Mouse (Mus musculus) neutrophil, adult 5-6 weeks (primary cell): ENCODE measurements around the gene Akt1. TPM values are rescaled to one million over a fixed set of nuclear protein-coding genes. Genes with fewer than 3 reads are reported as not detected.
A peak's percentile ranks its signal among the peaks of the same experiment; 100 is the strongest.

Experiments used
- ATAC-seq: fragments of 151-379, 151-347 bp; 2 replicates; pipeline ENCODE4 v1.8.0; 2017; ENCODE audit warnings: mild to moderate bottlenecking, moderate TSS enrichment; ENCODE audit not compliant: insufficient number of reproducible peaks, poor library complexity, low FRiP score, severe bottlenecking; ENCODE audit errors: extremely low read depth
- total RNA-seq: library from RNA; stranded (forward); fragments of 200-1000 nt; gene quantifications from 2 replicates; pipeline ENCODE4 v1.2.3, GENCODE M21; 2017

The Akt1 gene
- total RNA-seq, 1 experiment from 2014 or later = 218 TPM

DNA sequence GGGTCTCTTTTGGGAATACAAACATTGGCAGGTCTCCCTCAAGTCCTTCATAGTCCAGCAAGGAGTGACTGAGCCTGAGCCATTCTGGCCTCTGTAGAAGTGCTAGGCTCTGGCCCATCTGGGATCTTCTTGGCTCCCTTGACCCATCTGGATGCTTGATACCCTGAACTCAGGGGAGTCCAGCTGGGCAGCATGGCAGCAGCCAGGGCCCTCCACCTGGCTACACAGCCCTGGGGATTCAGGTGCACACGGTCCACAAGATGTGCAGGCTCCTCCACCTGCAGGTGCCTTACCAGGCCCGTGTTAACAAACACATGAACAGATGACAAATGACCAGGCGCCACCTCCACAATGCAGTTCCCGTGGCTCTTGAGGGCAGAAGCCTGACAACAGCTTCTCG is 10.0 kb downstream of the Akt1 start:
- no peak for ATAC-seq

DNA sequence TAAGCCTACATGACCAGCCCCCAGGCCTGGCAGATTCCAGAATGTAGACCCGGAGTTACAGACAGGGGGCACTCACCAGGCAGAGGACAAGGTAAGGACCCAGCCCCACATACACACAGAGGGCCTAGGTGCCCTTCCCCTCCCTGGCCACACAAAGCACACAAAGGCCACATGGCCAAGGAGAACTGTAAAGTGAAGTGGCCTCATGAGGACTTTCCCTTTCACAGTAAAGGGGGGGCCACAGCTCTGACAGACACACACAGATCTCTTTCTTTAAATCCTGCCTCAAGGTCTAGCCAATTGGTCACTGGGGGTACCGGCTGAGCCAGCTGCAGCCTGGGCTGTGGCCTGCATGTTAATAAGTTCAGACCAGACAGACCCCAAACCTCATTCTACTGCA is 10.6 kb downstream of the Akt1 start:
- ATAC-seq = no peak

DNA sequence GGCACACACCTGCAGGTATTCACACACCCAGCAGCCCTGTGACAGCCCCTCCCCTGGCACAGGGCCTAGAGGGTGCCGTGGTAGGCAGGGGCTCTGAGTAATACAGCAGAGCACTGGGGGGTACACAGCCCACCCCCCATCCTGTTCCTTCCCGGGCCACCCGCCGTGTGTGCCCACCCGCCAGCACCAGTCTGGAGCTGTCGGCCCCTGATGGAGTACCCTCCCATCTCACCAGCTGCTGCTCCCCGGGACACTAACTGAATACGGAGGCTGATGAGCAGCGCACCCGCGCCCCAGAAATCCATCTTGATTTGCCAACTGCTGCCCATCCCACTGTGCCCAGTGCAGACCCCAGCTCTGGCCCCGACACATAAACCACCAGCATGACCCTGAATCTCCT is 11.0 kb downstream of the Akt1 start:
- no peak for ATAC-seq

DNA sequence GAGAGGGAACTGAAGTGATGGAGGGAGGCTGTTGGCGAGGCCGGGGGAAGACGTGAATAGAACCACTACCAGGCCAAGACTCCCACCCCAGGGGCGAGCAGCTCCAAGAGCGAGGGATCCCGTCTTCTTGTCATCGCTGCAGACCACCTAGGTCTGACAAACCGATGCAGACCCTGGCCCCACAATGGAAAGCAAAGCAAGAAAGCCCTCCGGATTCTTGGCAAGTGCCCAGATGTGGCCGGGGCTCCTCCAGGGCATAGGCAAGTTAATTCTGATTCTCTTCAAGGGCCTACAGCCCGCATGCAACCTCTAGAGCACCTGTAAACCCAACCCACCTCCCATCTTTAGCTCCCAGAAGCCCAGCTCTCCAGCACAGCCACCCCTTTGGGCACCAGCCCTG is 11.4 kb downstream of the Akt1 start:
- no peak for ATAC-seq

DNA sequence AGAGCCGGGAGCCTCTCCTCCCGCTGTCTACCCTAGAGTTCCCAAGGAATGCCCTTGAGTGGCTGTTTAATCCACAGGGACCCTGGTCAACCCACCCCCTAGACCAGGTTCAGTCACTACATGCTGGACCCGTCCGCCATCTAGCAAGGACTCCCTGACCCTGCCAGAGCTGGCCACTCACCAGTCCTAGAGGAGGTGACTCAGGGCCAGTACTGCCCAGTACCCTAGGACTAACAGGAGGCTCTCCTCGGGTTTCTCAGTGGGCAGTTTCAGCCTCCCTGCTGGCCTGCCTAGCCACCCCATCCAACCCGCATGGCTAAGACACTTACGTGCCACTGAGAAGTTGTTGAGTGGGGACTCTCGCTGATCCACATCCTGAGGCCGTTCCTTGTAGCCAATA is 12.8 kb downstream of the Akt1 start:
- no peak for ATAC-seq

DNA sequence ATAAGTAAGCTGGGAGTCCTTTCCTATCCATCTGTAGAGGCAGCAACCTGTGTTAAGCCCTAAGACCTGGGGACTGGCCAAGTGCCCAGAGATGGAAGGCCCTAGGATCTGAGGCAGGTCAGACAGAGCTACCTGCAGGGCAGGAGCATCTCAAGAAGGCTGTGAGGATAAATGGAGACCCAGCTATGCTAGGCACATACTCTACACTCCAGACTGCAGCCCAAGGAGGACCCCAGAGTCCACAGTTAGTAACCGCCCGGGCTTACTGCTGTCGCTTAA is 13.4 kb downstream of the Akt1 start:
- ATAC-seq = no peak

DNA sequence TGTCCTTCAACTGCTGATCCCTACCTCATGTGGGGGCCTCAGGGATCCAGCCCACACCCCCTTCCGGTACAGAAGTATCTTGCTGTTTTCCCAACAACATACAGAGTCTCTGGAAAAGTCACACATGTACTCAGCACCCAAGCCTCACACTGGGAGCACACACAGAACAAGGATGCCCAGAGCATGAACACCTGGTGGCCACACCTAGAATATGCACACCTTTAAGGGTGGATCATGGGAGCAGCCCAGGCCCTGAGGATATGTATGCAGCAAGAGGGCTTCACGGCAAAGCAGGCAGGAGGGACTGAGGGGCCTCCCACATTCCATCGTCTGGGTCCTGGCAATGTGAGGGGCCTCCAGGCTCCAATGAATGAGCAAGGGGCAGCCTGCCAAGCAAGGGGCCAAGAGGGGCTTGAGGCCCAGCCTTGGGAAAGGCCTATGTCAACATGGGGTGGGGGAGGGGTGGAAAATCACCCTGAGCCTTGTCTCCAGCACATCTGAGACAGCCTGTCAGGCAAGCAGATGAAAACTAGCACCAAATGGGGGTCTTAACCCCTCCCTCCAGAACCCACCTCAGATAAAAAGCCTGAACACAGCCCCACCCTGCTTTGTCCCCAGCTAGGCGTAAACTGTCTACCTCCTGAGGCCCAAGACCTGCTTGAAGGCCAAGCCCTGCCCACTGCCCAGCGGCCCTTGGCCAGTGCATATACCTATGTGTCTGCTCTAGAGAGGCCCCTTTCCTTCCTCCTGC is 13.9 kb downstream of the Akt1 start:
- ATAC-seq = no peak

DNA sequence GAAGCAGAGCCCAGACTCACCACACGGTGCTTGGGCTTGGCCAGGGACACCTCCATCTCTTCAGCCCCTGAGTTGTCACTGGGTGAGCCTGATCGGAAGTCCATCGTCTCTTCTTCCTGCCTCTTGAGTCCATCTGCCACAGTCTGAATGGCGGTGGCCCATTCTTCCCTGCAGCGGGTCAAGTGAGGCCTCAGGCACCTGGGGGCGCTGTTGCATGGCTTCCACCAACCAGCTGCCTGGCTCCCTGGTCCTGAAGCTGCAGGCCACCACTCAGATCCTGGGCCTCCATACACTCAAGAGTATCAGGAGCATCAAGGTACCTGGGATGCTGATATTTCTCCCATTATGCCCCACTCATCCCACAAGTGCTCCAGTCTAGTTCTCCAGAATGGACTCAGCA is 15.6 kb downstream of the Akt1 start:
- ATAC-seq = no peak

DNA sequence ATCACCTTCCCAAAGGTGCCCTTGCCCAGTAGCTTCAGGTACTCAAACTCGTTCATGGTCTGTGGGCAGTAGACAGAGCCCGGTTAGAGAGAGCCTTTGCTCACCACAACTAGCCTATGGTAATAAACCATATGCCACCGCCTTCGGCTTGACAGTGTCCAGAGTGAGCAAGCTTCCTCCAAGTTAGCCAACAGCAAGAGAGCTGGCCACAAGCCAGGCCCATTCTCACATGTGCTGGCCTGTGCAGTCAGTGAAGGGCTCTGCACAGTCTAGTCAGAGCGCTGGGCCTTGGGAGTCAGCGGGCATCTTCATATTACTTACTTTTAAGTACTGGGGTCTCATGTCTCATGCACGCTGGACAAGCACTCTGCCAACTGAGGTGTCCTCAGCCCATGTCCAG is 16.1 kb downstream of the Akt1 start:
- no peak for ATAC-seq

DNA sequence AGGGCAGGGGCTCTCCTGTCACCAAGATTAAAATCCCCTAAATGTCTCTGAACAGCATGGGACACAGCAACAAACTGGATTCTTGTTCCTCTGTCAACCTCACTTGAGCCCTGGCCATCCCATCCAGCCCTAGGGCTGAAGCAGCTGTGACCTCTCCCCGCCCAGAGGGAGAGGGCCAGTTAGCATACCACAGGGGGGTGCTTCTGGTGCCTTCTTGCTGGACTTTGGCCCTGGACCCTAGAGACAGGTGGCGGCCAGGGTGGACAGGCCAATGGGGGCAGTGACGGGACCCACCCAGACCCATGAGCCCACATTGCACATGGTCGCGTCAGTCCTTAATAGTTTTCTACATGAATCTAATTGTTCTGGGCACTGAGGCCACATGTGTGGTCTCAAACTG is 20.6 kb downstream of the Akt1 start:
- no peak for ATAC-seq

DNA sequence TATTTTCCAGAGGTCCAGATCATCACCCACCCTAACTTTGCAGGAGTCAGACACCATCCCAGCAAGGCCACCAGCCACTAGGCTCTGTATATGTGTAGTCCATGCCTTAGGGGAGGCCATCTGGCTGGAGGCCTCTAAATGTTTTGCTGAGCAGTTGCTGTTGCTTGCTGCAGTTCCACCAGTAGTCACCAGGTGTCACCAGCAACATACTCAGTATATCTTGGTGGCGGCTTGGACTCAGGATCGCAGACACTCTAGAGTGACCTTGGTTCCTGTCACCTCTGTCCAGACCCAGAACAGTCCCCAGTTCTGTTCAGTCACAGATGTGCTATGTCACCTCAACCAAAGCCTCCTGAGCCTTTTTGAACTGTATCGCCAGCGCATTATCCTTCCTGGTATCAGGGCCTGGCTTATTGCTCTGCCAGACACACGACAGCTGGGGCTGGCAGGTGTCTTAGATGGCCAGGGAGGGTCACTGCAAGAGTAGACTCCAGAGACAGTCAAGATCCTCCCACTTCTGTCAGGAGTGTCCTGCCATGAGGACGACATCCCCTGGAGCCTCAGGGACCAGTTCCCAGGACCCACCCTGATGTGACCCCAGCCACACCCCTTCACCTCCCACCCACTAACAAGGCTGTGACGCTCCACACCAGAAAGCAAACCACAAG is 21.4 kb downstream of the Akt1 start:
- peak; percentile 76 for ATAC-seq

DNA sequence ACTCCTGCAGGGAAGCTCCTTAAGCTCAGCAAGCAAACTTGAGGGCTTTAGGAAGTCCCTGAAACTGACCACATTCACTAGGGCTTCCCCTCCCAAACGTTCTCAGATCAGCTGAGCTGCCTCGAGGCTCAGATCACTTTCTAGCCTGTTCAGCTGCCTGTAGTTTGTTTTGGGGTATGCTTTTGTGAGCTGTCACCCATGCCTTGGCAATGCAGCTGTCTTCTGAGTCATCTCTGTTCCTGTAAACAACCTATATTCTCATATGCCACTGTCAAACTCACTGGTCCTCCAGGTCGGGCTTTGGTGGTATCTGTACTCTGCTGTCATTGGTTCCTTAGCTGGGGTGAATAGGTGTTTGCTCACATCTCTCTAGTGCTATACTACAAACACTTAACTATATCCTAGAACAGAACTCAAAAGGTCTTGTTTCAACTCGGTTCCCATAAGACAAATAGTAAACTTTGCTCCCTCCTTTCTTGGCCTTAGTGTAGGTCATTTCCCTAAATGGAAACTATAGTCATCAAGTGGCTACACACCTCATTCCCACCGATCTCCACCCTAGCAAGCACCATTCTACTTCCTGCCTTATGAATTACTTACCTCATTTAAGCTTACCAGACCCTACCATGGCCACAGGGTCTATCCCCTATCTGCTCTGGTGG is 22.8 kb downstream of the Akt1 start:
- no peak for ATAC-seq

DNA sequence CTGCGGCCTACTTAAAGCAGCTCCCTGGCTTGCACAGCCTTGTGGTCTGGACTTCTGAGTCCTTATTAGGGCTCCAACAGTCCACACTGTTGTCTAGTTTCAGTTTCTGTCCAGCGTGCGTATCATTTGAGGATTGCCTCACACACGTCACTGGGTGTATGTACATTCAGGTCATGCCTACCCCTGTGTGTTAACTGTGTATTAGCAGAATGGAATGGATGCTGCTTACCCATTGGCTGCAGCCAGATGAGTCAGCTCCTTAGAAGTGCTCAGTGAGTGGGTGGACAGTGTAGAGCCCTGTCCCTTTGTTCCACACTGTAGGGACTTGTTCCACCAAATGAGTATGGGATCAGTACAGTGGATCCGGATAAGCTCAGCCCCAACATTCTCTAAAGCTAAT is 26.6 kb downstream of the Akt1 start:
- no peak for ATAC-seq

DNA sequence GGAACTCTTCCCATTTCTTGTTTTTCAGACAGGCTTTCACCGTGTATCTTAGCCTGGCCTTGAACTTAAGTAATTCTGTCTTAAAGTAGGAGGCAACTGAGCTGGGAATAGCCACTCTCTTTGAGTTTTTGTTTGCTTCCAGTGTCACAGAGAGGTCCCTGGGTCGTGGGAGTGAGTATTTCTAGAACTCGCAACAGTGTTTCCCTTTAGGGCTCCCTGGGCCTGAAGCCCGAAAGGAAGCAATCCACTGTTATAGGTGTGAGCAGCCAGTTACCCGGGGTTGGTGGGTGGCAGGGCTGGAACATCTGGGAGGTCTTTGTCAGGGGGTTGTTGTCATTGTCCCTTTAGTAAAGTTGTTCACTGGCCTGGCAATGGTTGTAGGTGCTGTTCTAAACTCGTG is 28.5 kb downstream of the Akt1 start:
- no peak for ATAC-seq

DNA sequence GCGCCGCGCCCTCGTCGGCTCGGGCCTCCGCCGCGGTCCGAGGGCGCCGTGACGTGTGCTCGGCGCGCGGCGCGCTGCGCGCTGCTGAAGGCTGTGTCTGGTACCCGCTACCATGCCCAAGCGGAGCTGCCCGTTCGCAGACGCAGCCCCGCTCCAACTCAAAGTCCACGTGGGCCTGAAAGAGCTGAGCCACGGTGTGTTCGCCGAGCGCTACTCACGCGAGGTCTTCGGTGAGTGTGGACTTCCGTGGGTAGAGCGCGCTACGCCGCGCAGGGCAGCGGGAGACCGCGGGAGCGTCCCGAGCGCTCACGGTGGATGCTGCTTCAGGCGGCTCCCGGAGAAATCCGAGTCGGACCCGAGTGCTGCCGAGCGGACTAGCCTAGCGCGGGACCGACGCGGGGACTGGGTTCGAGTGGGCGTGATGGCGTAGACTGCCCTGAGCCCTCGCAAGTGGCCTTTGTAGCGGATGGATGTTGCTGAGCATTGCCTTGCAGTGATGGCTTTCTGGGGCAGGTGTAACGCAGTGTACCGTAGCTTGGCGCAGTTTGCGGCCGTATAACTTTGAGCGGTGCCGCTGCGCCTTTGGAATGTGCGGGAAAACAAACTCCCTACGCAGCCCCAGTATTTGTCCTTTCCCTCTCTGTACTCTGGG is 29.7 kb downstream of the Akt1 start:
- peak; percentile 16 for ATAC-seq

DNA sequence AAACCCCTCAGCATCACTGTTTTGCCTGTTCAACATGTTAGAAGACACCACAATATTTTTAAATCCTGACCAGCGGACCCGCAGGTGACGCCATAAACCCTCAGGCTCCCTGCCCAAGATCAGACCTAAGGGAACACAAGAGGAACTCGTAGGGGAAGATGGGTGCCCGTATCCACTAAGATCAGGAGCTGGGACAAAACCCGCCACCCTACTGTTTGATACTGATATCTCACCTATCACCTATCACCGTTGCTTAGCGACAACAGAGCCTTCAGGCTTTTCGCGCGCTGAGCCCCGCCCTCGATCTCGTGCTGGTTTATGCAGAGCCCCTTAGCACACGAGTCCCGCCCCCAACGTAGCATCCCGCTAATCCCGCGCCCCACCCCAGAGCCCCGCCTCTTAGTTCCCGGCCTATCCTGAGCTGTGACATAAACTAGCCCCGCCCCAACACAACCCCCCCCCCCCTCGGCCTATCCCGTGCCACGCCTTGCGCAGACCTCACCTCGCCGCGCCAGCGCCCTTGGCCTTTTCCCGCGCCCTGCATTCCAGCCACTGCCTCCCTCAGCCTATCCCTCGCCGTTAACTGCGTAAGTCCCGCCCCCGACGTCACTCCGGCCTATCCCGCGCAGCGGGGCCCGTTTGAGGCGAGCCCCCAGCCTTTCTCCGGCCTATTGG is 30.4 kb downstream of the Akt1 start, which contains the start of gene Siva1:
TSS of gene Siva1 (plus strand) at position 500 of the 675 bp plus-strand sequence.
- peak; percentile 82 for ATAC-seq

DNA sequence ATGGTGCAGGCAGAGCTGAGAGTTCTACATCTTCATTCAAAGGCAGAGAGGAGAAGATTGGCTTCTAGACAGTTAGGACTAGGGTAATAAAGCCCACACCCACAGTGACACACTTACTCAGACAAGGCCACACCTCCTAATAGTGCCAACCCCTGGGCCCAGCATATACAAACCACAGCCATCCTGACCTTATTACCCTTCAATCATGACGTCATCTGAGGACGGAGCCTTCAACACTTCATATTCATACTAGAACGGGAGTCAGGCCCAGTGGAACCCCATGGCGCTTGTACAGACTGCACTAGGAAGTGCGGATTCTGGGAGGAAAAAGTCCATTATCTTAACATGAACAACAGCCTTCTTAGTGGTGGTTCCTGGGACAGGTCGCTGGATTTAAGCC is 31.6 kb downstream of the Akt1 start:
- no peak for ATAC-seq

DNA sequence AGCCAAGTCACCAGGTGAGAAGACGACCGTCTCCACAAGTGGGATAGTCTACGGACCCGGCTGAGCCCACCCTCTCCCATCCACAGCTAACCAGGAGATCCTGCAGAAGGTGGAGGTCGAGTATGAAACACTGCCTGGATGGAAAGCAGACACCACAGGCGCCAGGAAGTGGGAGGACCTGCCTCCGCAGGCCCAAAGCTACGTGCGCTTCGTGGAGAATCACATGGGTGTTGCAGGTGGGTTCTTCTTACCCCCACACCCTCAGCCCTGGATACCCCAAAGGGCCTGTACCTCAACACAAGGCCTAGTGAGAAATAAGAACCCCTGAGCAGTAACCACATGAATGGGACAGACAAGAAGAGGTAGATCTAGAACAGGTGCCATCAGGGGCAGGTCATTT is 35.2 kb downstream of the Akt1 start:
- ATAC-seq = no peak

DNA sequence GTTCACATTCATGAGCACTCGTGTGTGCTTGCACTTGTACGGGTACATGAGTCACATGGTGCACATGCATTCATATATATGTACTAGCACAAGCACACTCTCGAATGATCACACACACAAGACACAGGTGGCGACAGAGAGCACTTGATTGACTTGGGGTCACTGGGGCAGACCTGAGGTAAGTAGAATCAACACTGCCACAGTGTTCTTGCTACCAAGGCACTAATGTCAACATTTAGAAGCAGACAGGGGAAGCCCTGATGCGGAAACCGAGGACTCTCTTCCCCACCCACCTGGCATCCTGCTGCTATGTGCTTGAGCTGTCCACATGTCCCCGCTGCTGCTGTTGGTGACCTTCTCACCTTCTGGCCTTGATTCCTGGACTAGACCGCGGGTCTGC is 41.0 kb downstream of the Akt1 start:
- ATAC-seq = no peak
